Mouse (Mus musculus) megakaryocyte, embryonic 14.5 days (primary cell): ENCODE data around the gene Senp5.
A peak's percentile ranks its signal among the peaks of the same experiment; 100 is the strongest.

ENCODE experiments used
- FLI1 ChIP-seq: IDR thresholded peaks from 2 replicates; pipeline ENCODE4 v1.6.1; 2012; ENCODE audit warnings: low read length, inconsistent platforms, mixed read lengths
- GATA1 ChIP-seq: IDR thresholded peaks from 3 replicates; pipeline ENCODE4 v1.6.1; 2012; ENCODE audit warnings: mixed read lengths, low read length, inconsistent platforms, borderline replicate concordance

DNA sequence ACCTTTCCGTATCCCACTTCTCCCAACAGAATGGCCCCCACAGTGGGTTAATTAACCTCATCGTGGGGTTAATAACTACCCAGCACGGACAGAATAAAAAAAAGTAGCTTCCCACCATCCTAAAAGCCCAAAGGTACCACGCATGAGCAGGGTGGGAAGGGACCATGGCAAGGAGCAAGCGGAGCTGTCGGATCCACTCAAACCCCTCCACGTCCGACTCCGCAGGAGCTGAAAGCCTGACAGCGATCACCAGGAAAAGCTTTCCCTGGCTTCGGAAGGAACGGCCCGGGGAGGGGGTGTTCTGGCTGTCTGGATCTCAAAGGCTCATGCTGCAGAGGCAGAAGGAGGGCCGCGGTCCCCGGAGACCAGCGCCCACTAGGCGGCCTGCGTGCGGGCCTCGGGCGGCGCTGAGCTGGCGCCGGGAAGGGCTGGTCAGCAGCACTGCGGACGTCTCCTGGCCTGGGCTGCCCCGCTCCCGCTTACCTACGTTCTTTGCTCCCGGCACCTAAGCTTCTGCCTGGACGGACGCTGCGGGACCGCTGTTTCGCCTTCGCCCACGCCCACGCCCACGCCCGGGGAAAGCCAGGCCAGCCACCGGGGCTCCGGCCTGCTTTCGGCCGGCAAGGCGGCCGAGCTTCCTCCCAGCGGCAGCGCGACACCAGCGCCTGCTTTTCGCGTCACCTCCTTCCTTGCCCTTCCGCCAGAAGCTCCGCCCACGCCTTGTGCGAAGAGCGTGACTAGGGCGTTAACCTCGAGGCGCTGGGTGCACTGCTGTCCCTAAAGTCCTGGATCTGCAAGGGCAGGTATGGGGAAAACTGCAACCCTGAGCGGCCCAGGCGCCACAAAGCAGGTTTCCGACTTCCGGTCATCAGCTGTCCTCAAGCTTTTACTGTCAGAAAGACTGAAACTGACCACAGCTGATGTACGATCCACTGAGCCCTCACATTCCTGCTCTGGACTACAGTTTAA, at the start of gene Senp5:
- TF ChIP-seq GATA1 (no peak), FLI1 (peak; percentile 32; the same call in 1 of the 2 replicates)
